Mouse (Mus musculus): ENCODE measurements around the gene Pank4.

The Pank4 gene

DNA sequence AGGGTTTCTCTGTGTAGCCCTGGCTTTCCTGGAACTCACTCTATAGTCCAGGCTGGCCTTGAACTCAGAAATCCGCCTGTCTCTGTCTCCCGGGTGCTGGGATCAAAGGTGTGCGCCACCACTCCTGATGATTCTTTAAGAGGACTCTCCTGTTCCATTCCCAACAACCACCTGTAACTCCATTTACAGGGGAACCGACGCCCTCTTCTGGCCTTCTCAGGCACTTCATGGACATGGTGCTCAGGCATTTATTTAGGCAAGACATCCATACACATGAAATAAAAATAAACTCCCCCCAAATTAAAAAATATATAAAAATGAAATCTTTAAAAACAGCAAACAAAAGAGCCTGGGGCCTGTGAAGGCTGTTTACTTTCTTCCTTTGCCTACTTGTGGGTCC lies 3.2 kb downstream of the Pank4 start:
- DNase-seq (ENCODE audit: low spot score in 2 of 2): no peak

DNA sequence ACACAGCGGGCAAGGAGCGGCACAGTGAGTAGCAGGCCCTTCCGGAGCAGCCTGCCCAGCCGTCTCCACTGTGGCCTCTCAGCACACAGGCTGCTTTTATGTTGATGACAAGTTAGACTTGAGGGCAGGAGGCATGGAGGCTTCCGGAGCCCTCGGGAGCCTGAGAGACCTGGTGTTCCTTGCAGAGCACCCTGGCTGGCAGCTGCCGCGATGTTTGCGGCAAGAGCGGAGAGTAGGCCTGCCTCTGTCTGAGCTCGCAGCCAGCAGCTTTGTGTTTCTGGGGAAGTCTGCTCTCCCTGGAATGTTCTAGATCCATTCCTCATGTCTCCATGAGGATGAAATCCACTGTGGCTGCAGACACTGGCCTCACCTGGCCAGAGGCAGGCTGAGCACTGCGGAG lies 8.6 kb downstream of the Pank4 start:
- DNase-seq (ENCODE audit: low spot score in 2 of 2): no peak

DNA sequence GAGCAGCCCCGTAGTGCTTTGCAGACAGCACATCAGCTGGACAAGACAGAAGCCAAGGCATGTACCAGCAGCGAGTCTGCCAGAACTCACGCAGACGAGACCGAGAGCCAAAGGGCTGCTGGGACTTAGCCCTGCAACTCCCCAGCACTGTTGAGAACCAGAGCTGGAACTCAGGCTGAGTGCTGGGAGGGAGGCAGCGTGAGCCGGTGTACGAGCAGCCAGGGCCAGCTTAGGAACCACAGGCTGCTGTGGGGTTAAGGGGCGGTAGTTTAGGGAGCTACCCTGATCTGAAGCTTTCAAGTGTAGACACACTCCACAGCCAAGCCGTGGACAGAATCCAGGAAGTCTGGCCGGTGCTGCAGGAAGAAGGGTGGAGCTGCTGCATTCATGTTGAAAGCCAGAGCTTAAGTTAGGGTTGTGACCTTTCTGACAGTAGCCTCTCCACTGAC lies 10.3 kb downstream of the Pank4 start:
- DNase-seq (ENCODE audit: low spot score in 2 of 2): no peak

DNA sequence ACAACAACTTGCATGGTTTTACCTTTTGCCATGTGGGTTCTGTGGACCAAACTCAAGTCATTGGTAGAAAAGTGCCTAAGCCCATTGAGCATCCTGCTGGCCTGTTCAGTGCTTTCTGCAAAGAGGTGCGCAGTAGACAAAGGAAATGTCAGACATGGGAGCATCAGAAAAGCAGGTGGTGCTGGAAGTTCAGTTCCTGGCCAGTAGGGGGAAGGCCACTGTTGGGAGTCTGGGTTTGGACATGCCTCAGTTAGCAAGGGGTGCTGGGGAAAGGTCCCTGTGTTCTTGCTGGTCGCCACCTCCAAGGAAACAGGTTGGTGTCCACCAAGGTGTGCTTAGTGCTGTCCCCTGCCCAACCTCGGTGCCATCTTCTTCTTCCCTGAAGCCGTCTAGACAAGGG lies 16.2 kb downstream of the Pank4 start:
- DNase-seq (ENCODE audit: low spot score in 2 of 2): no peak

- DNase-seq (ENCODE audit: low spot score in 2 of 2): no peak
Measured at GRCm38 (mm10) chr4:154981076-154981475, 17.2 kb downstream of the Pank4 start.

DNA sequence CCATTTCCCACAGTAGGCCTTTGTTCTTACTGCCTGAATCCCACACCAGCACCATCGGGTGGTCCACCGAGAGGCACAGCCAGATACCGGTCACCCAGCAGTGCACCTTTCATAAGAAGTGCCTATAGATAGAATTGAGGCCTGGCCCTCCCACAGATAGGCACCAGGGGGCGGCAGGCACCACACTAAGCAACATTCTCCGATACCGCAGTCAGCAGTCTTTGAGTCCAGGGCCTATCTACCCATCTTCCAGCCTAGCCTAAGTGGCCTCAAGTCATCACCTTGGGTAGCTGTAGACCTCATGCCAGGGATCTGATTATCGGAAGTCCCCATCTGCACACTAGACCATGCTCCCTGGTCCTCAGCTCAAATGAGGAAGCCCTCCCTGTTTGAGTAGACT lies 17.6 kb downstream of the Pank4 start:
- peak; percentile 68 to 75 for DNase-seq (ENCODE audit: low spot score in 2 of 2)

GRCm38 (mm10) chr4:154982247-154983120 lies 18.6 kb downstream of the Pank4 start:
- no peak for DNase-seq (ENCODE audit: low spot score in 2 of 2)

DNA sequence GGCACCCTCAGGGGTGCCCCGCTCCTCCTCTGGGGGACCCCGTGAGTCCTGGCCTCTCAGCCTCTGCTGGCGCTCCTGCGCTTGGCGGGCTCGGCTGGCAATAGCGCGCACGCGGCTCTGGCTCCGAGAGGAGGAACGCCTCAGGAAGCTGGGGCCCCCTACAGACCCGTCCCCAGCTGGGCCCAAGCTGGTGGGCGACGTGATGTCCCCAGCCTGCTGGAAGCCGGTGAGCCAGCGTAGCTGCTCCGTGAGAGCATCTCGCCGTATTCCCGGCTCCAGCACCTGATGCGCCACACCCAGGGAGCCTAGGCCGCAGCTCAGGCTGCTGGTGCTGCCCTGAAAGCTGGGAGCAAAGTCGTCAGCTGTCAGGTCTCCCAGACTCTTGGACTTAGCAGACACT lies 19.8 kb downstream of the Pank4 start:
- DNase-seq (ENCODE audit: low spot score in 2 of 2): no peak

- no peak for DNase-seq (ENCODE audit: low spot score in 2 of 2)
Measured at GRCm38 (mm10) chr4:154985151-154985777, 21.3 kb downstream of the Pank4 start.

GRCm38 (mm10) chr4:154986096-154986495 lies 22.2 kb downstream of the Pank4 start:
- peak; percentile 60 to 65 for DNase-seq (ENCODE audit: low spot score in 2 of 2)

- DNase-seq (ENCODE audit: low spot score in 2 of 2): no peak
Measured at GRCm38 (mm10) chr4:154986750-154987149, 22.8 kb downstream of the Pank4 start.

GRCm38 (mm10) chr4:154994876-154995275 lies 31.0 kb downstream of the Pank4 start:
- DNase-seq (ENCODE audit: low spot score in 2 of 2): no peak

DNA sequence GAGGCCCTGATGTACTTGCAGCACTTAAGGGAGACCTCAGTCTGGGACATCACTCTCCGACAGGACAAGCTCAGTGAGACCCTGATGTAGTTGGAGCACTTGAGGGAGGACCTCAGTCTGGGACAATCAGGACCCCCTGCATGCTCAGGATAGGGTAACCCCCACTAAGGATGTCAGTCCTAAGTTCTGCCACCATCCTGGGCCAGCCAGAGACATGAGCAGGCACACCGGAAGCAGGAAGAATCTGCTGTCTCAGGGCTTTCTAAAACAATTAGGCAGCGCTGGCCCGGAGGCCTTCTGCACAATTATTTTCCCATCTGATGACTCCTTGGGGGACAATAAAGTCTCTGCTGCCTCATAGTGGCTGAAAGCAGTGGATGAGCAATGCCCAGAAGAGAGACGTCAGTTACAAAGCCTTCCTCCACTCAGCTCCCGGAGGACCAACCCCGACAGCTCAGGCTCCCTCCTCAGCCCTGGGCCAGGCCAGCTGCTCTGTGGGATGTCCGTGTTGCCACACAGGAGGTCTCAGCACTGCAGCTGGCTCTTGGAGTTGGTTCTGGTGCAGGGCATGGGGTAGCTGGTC lies 32.7 kb downstream of the Pank4 start:
- DNase-seq (ENCODE audit: low spot score in 2 of 2): no peak

DNA sequence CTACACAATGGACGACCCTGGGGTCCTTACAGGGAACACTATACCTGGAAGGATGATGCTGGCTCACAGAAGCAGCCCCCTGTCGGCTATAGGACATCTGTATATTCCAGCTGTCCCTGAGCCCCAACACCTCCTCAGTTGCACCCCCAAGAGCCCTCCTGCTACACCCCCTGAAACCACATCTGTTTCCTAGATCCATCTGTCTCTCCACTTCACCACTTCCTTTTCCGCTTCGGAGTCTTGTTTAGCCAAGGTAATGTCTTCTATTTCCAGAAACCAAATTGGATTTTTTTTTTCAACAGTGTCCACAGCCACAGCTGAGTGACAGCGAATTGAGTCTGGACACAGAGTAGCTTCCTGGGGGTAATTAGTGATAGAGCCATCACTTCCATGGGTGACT lies 35.5 kb downstream of the Pank4 start:
- no peak for DNase-seq (ENCODE audit: low spot score in 2 of 2)

GRCm38 (mm10) chr4:155005278-155005677 lies 41.4 kb downstream of the Pank4 start:
- peak in 1 of 2 experiments; percentile 55 for DNase-seq (ENCODE audit: low spot score in 2 of 2)

DNA sequence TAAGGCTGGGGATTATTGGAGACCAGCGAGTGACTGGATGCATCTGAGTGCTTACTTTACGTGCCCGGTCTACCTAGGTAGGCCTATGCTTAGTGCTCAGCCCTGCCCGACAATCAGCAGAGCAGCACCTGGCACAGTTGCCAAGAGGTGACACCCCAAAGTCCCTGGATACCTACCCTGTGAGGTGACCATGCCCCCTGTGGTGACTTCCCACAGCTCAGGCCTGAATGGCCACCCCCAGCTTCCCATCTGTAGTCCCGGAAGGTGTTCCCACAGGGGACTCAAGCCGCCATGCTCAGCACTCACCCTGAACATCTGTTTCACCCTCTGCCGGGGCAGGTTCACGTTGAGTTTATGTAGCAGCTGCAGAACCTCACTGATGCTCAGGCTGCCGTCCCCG lies 42.4 kb downstream of the Pank4 start:
- no peak for DNase-seq (ENCODE audit: low spot score in 2 of 2)

GRCm38 (mm10) chr4:155007641-155008040 lies 43.7 kb downstream of the Pank4 start:
- no peak for DNase-seq (ENCODE audit: low spot score in 2 of 2)

- no peak for DNase-seq (ENCODE audit: low spot score in 2 of 2)
Measured at GRCm38 (mm10) chr4:155008075-155008474, 44.2 kb downstream of the Pank4 start.

DNA sequence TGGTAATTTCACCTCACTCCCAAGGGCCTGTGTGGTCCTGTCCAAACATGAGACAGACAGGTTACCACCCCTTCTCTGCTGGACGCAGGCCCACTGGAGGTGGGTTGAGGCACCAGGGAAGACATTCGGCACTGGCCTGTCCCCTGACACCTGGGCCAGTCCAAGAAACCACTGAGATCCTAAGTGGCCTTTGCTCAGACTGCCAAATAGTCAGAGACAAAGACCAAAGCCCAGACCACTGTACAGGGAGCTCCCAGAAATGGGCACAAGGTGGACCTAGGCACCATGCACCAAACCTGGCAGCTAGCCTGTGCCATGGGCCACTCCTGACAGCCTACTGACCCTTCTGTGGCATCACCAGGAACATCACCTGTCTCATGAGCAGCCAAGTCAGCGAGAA lies 45.3 kb downstream of the Pank4 start:
- no peak for DNase-seq (ENCODE audit: low spot score in 2 of 2)

GRCm38 (mm10) chr4:155010870-155011269 lies 46.9 kb downstream of the Pank4 start:
- DNase-seq (ENCODE audit: low spot score in 2 of 2): peak; percentile 37 to 57

- DNase-seq (ENCODE audit: low spot score in 2 of 2): no peak
Measured at GRCm38 (mm10) chr4:155011312-155012025, 47.5 kb downstream of the Pank4 start.

DNA sequence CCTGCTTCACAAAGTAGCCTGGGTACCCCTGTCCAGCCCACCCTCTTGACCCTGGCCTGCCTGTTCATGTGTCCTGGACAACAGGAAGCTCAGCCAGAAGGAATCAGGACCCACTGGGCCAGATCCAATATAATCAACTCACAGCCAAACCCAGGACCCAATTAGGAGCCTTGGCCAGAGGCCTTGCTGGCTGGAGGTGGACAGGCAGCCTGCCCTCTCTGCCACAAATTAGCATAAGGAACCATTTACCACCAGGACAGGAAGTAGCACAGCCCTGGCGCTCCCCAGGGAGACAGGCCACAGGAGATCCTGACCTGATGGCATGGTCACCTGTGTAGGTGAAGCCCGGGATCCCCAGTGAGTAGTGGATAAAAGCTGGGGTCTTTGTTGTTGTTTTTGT lies 48.2 kb downstream of the Pank4 start:
- DNase-seq (ENCODE audit: low spot score in 2 of 2): no peak
